Mouse (Mus musculus): Measurements from ENCODE around the gene Osbpl2. TPM values are rescaled to one million over a fixed set of nuclear protein-coding genes. Genes with fewer than 3 reads are reported as not detected.

Gene Osbpl2
- total RNA-seq (2021) = 10 to 100 TPM; 43.9 to 47.8 TPM

- intact Hi-C loops (cut with DNase I) = loop anchor here (2.0 kb wide), 1 partner anchor 48 kb away; the partner anchor contains the start of gene Mtg2
- DNase-seq (ENCODE audit: low spot score in 2 of 2) = peak; percentile 99 to 100
These were observed at the start of gene Osbpl2 for GRCm38 (mm10) chr2:180118661-180119438. Gene Osbpl2 (plus strand): TSS chr2:180119306.

DNA sequence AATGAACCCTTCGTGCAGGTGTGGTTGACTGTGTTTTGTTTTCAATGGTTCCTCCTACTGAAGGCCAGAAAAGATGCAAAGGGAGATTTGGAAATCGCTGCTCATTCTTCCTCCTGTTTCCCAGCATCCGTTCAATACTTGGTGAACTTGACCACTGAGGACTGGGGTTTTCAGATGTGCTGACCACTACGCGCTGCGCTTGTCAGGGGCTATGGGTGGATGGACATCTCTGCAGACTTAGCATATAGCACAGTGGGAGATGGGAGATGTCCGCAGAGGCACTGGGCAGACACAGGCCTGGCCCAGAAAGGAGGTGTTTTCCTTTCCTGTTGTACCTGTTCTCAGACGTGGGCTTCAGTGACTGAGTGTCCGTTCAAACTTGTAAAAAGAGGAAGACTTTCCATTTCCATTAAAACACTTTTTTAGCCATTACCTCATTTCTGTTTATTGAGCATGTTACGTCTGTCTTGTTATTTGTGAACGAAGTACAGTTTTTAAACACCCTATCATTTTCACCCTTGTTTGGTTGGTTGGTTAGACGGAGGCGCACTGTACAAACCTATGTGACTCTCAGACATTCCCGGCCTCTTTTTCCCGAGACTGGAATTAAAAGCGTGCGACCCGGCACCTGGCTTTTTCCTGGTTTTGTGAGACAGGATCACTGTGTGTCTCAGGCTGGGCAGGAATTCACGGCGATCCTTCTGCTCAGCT, 49.2 kb upstream of the Osbpl2 start:
- DNase-seq (ENCODE audit: low spot score in 2 of 2) = no peak
- intact Hi-C loops (cut with DNase I) = loop anchor here (2.0 to 10.0 kb wide), 2 partner anchors 49 to 185 kb away; partner anchors contain the start of genes Osbpl2 and Rps21

GRCm38 (mm10) chr2:180070481-180071453, 48.3 kb upstream of the Osbpl2 start, which contains the start of gene Mtg2:
Gene Mtg2 (plus strand): TSS chr2:180070588.
- intact Hi-C loops (cut with DNase I) = loop anchor here (2.0 to 10.0 kb wide), 2 partner anchors 48 to 184 kb away; partner anchors contain the start of genes Osbpl2 and Rps21
- DNase-seq (ENCODE audit: low spot score in 2 of 2) = peak; percentile 96 to 97

- DNase-seq (ENCODE audit: low spot score in 2 of 2) = no peak
- intact Hi-C loops (cut with DNase I) = loop anchor here (2.0 to 10.0 kb wide), 2 partner anchors 47 to 183 kb away; partner anchors contain the start of genes Osbpl2 and Rps21
These were observed 47.4 kb upstream of the Osbpl2 start for GRCm38 (mm10) chr2:180071671-180072070.

DNA sequence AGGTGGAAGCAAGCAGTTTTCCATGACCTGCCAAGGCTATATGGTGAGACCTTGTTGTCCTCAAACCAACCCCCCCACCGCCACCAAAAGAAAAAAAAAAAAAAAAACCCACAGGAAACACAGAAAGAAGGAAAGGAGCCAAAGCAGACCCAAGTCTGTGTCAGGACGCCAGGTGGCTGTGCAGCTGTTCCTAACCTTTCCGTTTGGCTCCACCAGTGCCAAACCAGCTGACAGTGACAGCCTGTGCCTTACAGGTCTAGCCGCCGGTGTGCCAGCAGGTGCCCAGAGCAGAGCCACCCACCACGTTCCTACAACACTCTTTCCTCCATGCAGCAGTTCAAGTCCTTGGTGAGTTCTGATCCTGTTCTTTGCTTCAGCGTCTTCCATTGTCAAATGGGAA, 46.2 kb upstream of the Osbpl2 start:
- intact Hi-C loops (cut with DNase I) = loop anchor here (10.0 kb wide), 1 partner anchor 182 kb away; the partner anchor contains the start of gene Rps21
- DNase-seq (ENCODE audit: low spot score in 2 of 2) = no peak

DNA sequence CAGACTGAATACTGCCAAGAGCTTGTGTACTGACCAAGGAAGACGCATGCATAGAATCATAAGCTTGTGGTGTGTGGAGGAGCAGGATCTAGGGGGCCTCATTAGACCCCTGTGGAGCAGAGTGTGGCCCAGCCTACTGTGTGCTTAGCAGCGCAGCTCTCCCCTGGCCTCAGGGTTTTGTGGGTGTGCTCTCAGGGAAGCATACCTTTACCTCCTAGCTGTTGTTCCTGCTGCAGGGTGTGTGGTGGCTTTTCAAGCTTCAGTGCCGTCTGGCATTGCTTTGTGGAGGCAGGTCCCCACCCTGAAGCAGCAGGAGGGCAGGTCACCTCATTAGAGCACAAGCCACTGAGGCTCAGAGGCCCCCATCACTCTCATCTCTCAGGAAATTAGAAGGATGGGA, 41.5 kb upstream of the Osbpl2 start:
- no peak for DNase-seq (ENCODE audit: low spot score in 2 of 2)
- intact Hi-C loops (cut with DNase I) = loop anchor here (10.0 kb wide), 1 partner anchor 177 kb away; the partner anchor contains the start of gene Rps21

DNA sequence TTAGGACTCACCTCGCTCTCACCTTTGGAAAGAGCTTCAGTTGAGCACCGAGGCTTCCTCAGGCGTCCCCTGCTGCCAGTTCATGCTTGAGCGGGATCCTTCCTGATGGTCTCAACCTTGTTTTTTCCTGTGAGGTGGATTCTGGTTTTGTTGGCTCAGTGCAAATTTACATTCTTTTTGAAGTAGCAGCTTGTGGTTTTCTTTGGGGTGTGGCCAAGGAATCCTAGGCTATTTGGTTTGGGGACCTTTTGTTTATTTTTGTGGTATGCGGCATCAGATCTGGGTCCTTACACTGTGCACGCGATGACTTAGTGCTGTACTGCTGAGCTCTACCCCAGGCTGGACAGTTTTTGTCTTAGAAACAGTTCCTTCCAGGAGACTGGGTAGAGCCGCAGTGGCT, 38.4 kb upstream of the Osbpl2 start:
- intact Hi-C loops (cut with DNase I) = no loop called here
- no peak for DNase-seq (ENCODE audit: low spot score in 2 of 2)

DNA sequence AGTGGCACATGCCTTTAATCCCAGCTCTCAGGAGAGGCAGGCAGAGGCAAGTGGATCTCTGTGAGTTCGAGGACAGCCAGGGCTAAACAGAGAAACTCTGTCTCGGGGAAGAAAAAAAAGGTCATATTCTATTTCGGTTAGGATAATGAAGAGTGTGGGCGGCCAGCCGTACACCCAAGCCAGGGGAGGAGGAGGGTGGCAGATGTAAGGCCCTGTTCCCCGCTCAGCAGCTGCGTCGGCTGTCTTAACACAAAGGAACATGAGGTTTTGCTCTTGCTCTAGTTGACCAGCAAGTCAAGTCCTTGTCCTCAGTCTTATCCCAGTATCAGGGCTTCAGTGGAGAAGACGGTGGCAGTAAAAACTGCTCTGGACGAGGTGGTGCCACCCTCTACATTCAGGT, 36.0 kb upstream of the Osbpl2 start:
- intact Hi-C loops (cut with DNase I) = no loop called here
- no peak for DNase-seq (ENCODE audit: low spot score in 2 of 2)

DNA sequence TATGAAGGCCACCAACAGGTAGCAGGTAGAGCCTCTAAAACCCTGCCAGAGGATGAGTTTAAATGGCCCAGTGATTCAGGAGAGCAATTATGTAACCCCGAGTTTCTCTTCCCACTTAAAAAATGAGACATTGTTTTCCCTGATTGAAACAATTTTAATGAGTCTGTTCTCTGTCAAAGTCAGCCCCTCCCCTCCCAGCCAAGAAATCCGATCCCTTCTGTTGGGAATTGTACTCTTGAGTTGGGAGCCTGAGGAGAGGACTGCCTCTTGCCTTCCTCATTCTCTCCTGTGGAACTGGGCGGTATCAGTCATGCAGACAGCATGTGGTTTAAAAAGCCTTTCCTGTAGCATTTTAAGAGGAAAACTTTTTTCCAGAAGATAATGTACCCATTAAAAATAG, 34.5 kb upstream of the Osbpl2 start:
- intact Hi-C loops (cut with DNase I) = no loop called here
- DNase-seq (ENCODE audit: low spot score in 2 of 2) = no peak

DNA sequence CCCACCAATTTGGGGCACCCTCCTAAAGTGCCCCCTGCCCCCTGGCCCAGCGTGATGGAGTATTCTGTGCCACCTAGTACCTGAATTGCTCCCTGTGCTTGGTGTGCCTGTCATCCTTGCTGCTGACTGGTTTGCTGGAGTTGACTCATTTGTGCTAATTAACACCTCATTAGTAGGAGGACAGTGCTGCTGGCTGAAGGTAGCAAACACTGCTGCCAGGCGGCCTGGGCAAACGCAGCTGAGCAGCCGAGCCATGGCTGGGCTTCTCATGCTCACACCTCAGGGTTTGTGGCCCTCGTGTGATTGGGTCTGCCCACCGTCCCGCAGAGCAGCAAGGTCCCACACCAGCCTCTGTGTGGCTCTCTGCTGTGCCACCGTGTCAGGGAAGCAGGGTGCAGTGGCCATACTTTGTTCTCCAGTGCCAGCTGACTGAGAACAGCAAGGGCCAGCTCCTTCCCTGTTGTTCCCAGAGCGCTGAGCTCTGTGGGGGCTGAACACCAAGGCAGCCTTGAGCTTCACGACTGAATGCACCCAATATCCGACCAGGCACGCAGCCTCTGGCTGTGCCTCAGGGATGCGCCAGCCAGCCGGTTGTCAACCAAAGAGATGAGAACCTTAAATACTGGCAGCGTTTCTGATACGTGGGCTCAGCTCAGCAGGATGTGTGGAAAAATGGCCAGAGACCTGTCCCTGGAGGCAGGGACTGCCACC, 33.0 kb upstream of the Osbpl2 start:
- intact Hi-C loops (cut with DNase I) = no loop called here
- DNase-seq (ENCODE audit: low spot score in 2 of 2) = no peak

- intact Hi-C loops (cut with DNase I) = no loop called here
These were observed 32.5 kb upstream of the Osbpl2 start for GRCm38 (mm10) chr2:180086637-180087027.

DNA sequence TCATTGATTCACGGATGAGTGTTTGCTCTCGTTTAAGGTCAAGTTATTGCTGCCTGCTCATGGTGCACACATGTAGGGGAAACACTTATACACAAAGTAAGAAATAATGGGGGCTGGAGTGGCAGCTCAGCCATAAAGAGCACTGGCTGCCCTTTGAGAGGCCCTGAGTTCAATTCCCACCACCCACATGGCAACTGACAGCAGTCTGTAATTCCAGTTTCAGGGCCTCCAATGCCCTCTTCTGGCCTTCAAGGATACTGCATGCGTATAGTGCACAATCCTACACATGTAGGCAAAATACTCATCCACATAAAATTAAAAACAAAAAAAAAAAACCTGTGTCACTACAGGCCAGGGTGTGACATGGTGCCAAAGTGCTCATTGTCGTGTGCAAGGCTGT, 31.6 kb upstream of the Osbpl2 start:
- intact Hi-C loops (cut with DNase I) = no loop called here
- DNase-seq (ENCODE audit: low spot score in 2 of 2) = no peak

More at GRCm38 (mm10) chr2:180086637-180087027, 32.5 kb upstream of the Osbpl2 start:
- DNase-seq (ENCODE audit: low spot score in 2 of 2) = no peak

GRCm38 (mm10) chr2:180090285-180090684, 28.8 kb upstream of the Osbpl2 start:
- intact Hi-C loops (cut with DNase I) = no loop called here
- no peak for DNase-seq (ENCODE audit: low spot score in 2 of 2)

- intact Hi-C loops (cut with DNase I) = loop anchor here (5.0 kb wide), 1 partner anchor 77 kb away; the partner anchor contains the start of gene Adrm1
- no peak for DNase-seq (ENCODE audit: low spot score in 2 of 2)
These were observed 23.4 kb upstream of the Osbpl2 start for GRCm38 (mm10) chr2:180095711-180096110.

GRCm38 (mm10) chr2:180097585-180097984, 21.5 kb upstream of the Osbpl2 start:
- no peak for DNase-seq (ENCODE audit: low spot score in 2 of 2)
- intact Hi-C loops (cut with DNase I) = loop anchor here (5.0 kb wide), 1 partner anchor 75 kb away; the partner anchor contains the start of gene Adrm1

DNA sequence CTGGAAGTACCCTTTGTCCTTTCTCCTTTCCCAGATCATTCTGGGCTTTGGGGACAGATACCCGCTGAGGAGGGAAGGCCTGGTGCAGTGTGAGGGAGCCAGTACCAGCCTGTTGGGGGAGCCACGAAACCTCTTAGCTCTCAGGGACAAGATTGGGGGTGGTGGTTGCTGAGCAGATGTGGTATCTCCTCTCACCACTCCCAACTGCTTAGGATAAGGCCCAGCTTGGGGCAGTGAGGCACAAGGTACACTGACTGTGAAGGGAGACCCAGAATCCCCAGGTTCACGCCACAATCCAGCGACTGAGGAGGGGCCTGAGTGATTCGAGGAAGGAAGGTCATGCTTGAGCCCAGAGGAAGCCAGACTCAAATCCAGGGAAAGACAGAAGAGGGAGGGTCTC, 20.9 kb upstream of the Osbpl2 start:
- intact Hi-C loops (cut with DNase I) = loop anchor here (5.0 kb wide), 1 partner anchor 74 kb away; the partner anchor contains the start of gene Adrm1
- DNase-seq (ENCODE audit: low spot score in 2 of 2) = no peak

DNA sequence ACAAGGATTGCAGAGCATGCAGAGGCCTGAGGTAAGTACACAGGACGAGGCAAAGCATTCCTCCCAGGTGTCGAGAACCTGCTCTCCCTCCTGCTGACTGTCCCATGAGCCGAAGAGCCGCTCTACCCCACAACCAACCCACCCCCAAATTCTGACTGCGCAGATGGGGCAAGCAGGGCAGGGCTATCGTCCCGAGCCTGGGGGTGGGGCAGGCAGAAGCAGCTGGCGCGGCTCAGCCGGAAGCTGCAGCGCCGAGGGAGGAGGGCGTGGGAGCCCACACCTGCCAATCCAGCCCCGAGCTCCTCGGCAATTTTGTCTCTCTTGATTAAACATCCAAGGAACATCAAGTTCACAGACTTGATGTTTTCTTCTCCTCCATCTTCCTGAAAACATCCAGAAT, 19.6 kb upstream of the Osbpl2 start:
- DNase-seq (ENCODE audit: low spot score in 2 of 2) = no peak
- intact Hi-C loops (cut with DNase I) = loop anchor here (5.0 kb wide), 1 partner anchor 73 kb away; the partner anchor contains the start of gene Adrm1

GRCm38 (mm10) chr2:180103151-180103977, 15.7 kb upstream of the Osbpl2 start:
- intact Hi-C loops (cut with DNase I) = no loop called here
- no peak for DNase-seq (ENCODE audit: low spot score in 2 of 2)
